Mouse (Mus musculus) liver, embryonic 15.5 days (tissue): ENCODE measurements at regions not wholly inside any gene's neighbourhood (a gene's known extent, or its start where the extent isn't known, plus 50 kb on each side); places are given as distances from the start of the nearest gene placed in this dataset.

Source experiments
- ATAC-seq: fragments of 200-750 bp; cut with Nextera tagmentation; 2 replicates; pipeline ENCODE4 v1.8.0; 2017; ENCODE audit warnings: moderate number of reproducible peaks, mild to moderate bottlenecking, moderate library complexity; ENCODE audit not compliant: insufficient read depth
- H3K27ac ChIP-seq: fragments of 300-500 bp; sonication (generic); replicated peaks from 2 replicates; pipeline ENCODE4 v1.5.1; 2015; ENCODE audit warnings: mild to moderate bottlenecking, inconsistent platforms
- H3K27me3 ChIP-seq: fragments of 300-500 bp; sonication (generic); 2 replicates; pipeline ENCODE4 v1.6.1; 2015; ENCODE audit warnings: mild to moderate bottlenecking, inconsistent platforms
- H3K36me3 ChIP-seq: fragments of 300-500 bp; sonication (generic); replicated peaks from 2 replicates; pipeline ENCODE4 v1.6.1; 2015; ENCODE audit warnings: moderate library complexity, mild to moderate bottlenecking, inconsistent platforms
- H3K4me1 ChIP-seq: fragments of 300-500 bp; sonication (generic); replicated peaks from 2 replicates; pipeline ENCODE4 v1.6.1; 2015; ENCODE audit warnings: inconsistent platforms
- H3K4me2 ChIP-seq: fragments of 300-500 bp; sonication (generic); 2 replicates; pipeline ENCODE4 v1.6.1; 2015; ENCODE audit warnings: moderate library complexity, mild to moderate bottlenecking, inconsistent platforms
- H3K4me3 ChIP-seq: fragments of 300-500 bp; sonication (generic); replicated peaks from 2 replicates; pipeline ENCODE4 v1.5.1; 2015; ENCODE audit warnings: mild to moderate bottlenecking, inconsistent platforms
- H3K9ac ChIP-seq: fragments of 300-500 bp; sonication (generic); 2 replicates; pipeline ENCODE4 v1.6.1; 2015; ENCODE audit warnings: moderate library complexity, mild to moderate bottlenecking, inconsistent platforms
- H3K9me3 ChIP-seq: fragments of 300-500 bp; sonication (generic); replicated peaks from 2 replicates; pipeline ENCODE4 v1.6.1; 2016; ENCODE audit warnings: inconsistent platforms
- WGBS: fragments of 180-500 bp; shearing (Covaris S2); methylation state at CpG from one replicate; pipeline ENCODE4 v1.1.7; 2015; ENCODE audit warnings: mixed read lengths; ENCODE audit not compliant: insufficient replicate concordance; 5-methylcytosine and 5-hydroxymethylcytosine counted together

DNA sequence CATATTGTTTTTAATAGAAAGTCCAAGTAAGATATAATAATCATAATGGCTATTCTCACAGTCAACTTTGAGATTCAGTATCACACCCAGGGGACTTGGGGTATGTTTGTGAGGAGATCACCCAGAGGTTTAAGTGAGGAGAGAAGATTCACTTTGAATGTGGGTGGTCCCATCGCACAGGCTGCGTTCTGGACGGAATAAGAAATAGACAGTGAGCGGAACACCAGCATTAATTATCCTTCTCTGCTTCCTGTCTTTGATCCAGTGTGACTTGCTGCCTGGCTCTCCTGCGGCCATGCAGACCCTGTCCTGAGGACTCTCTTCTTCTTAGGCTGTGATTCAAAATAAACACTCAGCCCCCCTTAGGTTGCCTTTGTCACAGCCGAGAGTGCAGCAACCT lies 60.6 kb upstream of the Kras start:
- H3K4me3 ChIP-seq: no peak overlapping the region
- no peaks in the 10 kb centered on the region for H3K27me3 ChIP-seq
- no peak overlapping the region for H3K9ac ChIP-seq
- H3K36me3 ChIP-seq: no peaks in the 10 kb centered on the region
- H3K27ac ChIP-seq: no peak overlapping the region
- peaks cover 6% of the 10 kb centered on the region; the same call in 1 of the 2 replicates for H3K4me1 ChIP-seq
- no peak overlapping the region for H3K4me2 ChIP-seq
- H3K9me3 ChIP-seq: no peaks in the 10 kb centered on the region
- 65% methylated on average over 6 of the region's 6 CpGs for WGBS
- no peak for ATAC-seq

DNA sequence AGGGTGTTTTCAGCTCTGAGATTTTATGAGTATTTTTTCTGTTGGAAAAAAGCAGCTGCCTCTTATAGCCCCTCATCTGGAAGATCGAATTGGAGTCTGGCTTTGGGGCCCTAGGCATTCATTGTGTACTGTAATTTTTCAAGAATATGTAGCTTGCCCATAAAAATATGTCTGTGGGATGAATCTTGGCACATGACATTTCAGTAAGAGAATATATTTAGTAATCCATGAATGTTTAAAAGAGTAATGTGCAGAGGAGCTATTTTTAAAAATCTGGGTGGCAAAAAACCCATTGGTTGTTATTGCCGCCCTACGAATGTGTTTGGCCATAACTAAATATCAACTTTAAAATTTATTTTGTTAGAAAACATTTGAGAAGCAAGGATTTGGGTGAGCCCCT lies 59.0 kb upstream of the Kras start:
- H3K27me3 ChIP-seq: no peaks in the 10 kb centered on the region
- no peaks in the 10 kb centered on the region for H3K36me3 ChIP-seq
- no peak for ATAC-seq
- H3K4me1 ChIP-seq: peaks cover 10% of the 10 kb centered on the region
- WGBS: 67% methylated on average over 3 of the region's 3 CpGs
- no peak overlapping the region for H3K4me2 ChIP-seq
- no peak overlapping the region for H3K9ac ChIP-seq
- H3K4me3 ChIP-seq: no peak overlapping the region
- no peak overlapping the region for H3K27ac ChIP-seq
- no peaks in the 10 kb centered on the region for H3K9me3 ChIP-seq

DNA sequence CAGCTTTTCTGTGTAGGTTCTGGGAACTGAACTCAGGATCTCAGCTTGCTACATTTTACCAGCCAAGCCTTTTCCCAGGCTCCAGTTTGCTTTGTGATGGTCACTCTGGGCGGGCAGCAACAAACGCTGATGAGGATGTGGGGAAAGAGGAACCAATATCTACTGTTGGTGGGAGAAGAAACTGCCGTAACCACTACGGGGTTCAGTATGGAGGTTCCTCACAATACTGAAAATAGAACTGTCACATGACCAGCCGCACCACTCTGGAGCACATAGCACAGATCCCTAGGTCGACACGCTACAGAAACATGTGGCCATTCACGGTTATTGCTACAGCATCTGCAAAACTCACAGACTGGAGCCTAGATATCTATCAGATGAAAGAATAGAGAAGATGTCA lies 57.2 kb upstream of the Kras start:
- Histone ChIP-seq H3K9me3 (no peaks in the 10 kb centered on the region), H3K36me3 (no peaks in the 10 kb centered on the region), H3K4me3 (no peak overlapping the region), H3K4me1 (peaks cover 28% of the 10 kb centered on the region), H3K27ac (peak overlapping the region; percentile 60), H3K27me3 (no peaks in the 10 kb centered on the region; the same call in 1 of the 2 replicates), H3K4me2 (peak overlapping the region; percentile 25; the same call in 1 of the 2 replicates), H3K9ac (no peak overlapping the region)
- ATAC-seq: peak; percentile 33
- WGBS: 35% methylated on average over 8 of the region's 8 CpGs

DNA sequence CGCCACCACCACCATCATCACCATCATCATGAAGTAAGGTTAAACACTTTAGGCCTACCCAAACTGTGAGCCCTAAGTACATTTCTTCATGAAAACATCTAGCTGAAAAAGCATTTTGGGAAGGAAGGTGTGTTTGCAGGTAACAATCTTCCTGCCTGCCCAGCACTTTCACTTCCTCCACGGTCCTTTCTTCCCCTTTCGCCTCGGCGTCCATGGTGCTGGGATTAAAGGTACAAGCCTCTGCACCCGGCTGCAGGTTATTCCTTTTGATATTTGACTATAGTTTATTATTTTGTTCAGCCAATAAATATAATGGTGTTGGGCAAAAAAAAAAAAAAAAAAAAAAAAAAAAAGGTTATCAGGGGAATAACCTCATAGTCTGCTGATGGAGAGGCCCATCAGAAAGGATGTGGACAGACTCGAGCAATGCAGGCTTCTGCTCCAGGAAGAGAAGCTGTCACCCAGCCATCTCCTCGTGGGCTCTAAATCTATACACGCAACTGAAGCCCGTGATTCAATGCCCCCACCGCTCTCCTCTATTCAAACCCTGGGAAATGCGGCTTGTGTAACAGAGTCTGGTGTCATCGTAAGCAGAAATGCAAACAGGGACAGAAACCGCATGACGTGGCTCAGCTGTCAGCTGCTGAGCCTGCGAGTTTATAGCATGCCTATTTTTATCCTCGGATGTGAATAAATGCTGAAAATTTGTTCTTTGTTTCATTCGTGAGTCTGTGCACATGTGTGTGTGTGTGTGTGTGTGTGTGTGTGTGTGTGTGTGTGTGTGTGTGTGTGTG lies 56.5 kb upstream of the Kras start:
- H3K4me2 ChIP-seq: peak overlapping the region; percentile 25
- H3K4me1 ChIP-seq: peaks cover 28% of the 10 kb centered on the region
- H3K4me3 ChIP-seq: no peak overlapping the region
- no peaks in the 10 kb centered on the region; the same call in 1 of the 2 replicates for H3K27me3 ChIP-seq
- 0 out of 2 replicates have a peak, but pooled peaks have one; percentile 27 for ATAC-seq
- no peaks in the 10 kb centered on the region for H3K9me3 ChIP-seq
- no peak overlapping the region for H3K9ac ChIP-seq
- H3K27ac ChIP-seq: peak overlapping the region; percentile 60
- whole genome bisulfite sequencing: 28% methylated on average over 18 of the region's 18 CpGs
- H3K36me3 ChIP-seq: no peaks in the 10 kb centered on the region

DNA sequence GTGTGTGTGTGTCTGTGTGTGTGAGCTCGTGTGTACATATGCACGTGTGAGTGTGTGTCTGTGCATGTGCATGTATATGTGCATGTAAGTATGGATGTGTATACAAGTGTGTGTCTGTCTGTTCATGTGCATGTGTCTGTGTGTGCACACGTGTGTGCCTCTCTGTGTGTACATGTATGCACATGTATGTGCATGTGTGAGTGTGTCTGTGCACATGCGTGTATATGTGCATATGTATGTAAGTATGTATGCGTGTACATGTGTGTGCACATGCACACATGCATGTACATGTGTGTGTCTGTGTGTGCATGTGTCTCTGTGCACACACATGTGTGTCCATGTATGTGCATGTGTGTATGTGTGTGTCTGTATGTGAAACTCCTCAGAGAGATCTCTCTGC lies 55.6 kb upstream of the Kras start:
- ATAC-seq: no peak
- H3K9me3 ChIP-seq: no peaks in the 10 kb centered on the region
- no peaks in the 10 kb centered on the region for H3K36me3 ChIP-seq
- no peak overlapping the region for H3K4me2 ChIP-seq
- no peak overlapping the region for H3K9ac ChIP-seq
- H3K27me3 ChIP-seq: no peaks in the 10 kb centered on the region; the same call in 1 of the 2 replicates
- H3K4me3 ChIP-seq: no peak overlapping the region
- peaks cover 28% of the 10 kb centered on the region for H3K4me1 ChIP-seq
- WGBS: 82% methylated on average over 5 of the region's 5 CpGs
- H3K27ac ChIP-seq: no peak overlapping the region

DNA sequence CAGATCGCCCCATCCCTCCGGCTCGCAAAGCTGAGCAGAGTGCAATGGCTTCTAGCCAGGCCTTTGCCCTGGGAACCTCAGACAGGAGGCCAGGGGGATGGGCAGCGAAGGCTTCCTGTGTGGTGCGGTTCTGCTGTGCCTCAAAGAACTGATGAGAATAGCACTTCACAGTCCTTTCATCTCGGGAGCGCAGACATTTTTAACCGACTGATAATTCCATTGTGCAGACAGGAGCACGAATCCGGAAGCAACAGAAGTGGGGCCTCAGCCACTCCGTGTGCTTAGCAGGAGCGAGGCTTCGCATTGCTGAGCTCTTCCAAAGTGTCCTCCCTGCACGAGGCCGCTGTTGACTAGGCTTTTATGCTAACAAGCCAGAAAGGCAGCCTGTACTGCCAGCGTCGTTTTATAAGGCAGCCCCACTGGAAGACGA lies 53.6 kb upstream of the Kras start:
- Histone ChIP-seq H3K27me3 (no peaks in the 10 kb centered on the region; the same call in 1 of the 2 replicates), H3K9ac (peak overlapping the region; percentile 30), H3K4me1 (peaks cover 28% of the 10 kb centered on the region), H3K4me2 (peak overlapping the region; percentile 66), H3K27ac (peak overlapping the region; percentile 65), H3K36me3 (no peaks in the 10 kb centered on the region), H3K4me3 (peak overlapping the region; percentile 48), H3K9me3 (no peaks in the 10 kb centered on the region)
- peak; percentile 49; the same call in 1 of the 2 replicates for ATAC-seq
- WGBS: 3% methylated on average over 18 of the region's 18 CpGs

DNA sequence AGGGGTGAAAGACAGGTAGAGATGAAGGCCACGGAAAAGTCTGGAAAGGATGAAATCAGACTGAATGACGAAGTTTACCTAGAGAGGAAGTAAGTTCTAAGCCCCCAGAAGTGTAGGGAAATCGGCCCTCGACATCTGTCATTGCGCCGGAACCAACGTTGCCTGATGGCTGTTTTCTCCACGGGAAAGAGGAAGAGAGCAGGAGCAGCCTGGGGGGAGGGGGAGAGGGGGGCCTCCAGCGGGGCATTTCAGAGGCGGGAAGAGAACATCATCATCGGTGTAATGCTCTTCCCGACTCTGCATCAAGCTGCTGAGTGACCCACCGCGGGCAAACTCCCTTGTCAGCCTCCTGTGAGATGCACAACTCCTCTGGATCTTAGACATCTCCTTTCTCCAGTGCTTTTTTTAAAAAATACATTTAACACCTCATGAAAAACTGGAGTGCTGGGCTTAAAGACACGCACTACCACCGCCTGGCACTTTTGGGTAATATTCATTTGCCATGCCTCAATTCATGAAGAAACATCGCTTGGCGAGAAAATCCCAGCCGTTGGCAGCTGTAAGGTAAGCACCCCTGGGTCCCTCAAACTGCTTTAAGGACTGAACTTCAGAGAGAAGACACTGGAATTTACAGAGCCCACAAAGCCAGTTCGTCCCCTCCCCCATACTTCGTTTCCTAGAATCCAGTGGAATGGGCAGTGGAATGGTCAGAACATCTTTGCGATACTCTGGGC lies 53.0 kb upstream of the Kras start:
- WGBS: 12% methylated on average over 22 of the region's 22 CpGs
- ATAC-seq: no peak
- peak overlapping the region; percentile 66 for H3K4me2 ChIP-seq
- H3K9me3 ChIP-seq: no peaks in the 10 kb centered on the region
- H3K9ac ChIP-seq: peak overlapping the region; percentile 30
- H3K27me3 ChIP-seq: no peaks in the 10 kb centered on the region; the same call in 1 of the 2 replicates
- no peaks in the 10 kb centered on the region for H3K36me3 ChIP-seq
- H3K4me3 ChIP-seq: peak overlapping the region; percentile 48
- peak overlapping the region; percentile 65 for H3K27ac ChIP-seq
- peaks cover 28% of the 10 kb centered on the region for H3K4me1 ChIP-seq

DNA sequence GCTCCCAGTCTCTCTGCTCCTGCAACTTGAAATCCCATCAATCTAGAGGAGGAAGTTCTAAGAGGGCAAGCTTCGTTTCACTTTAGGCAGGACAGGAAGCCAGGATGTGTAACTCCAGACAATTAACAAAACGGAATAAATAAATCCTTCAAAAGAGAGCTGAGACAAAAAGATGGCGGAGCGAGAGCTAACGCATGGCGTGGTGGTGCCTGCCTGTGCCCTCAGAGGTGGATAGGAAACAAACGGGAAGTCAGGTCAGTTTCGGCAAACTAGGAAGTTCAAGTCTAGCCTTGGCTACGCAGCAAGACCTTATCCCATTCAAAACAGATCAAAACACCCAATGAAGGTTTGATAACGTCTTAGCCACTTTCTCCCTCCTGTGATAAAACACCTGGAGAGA lies 52.1 kb upstream of the Kras start:
- Histone ChIP-seq H3K4me1 (peaks cover 29% of the 10 kb centered on the region), H3K27me3 (no peaks in the 10 kb centered on the region; the same call in 1 of the 2 replicates), H3K36me3 (no peaks in the 10 kb centered on the region), H3K4me2 (peak overlapping the region; percentile 66), H3K27ac (no peak overlapping the region), H3K4me3 (no peak overlapping the region), H3K9ac (no peak overlapping the region), H3K9me3 (no peaks in the 10 kb centered on the region)
- 65% methylated on average over 10 of the region's 10 CpGs for WGBS
- no peak for ATAC-seq

DNA sequence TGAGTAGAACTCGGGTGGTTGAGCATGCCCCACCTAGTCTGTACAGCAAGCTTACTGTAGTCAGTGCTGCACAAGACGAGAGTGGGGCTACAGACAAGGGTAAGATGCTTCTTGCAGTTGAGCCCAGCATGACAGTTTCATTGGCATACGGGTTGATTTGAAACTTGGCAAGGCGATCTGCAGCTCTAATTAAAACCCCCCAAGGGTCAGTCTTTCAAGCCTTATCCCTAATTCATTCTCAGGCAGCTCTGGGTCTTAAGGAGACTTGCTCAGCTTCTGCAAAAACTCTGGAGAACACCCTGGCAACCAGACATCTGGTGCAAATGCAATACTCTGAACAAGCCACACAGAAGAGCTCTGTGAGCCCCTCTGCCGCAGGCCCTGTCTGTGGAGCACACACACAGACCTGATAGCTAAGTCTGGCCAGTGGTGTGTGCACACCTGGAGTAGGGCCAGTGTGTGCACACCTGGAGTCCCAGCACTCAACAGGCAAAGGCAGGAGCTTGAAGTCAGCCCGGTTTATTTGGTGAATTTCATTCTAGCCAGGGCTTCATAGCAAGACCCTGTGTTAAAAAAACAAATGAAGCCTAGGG lies 50.3 kb upstream of the Kras start:
- Histone ChIP-seq H3K4me2 (no peak overlapping the region), H3K9me3 (no peaks in the 10 kb centered on the region), H3K4me3 (no peak overlapping the region), H3K9ac (no peak overlapping the region), H3K36me3 (no peaks in the 10 kb centered on the region), H3K4me1 (peaks cover 29% of the 10 kb centered on the region), H3K27ac (no peak overlapping the region), H3K27me3 (no peaks in the 10 kb centered on the region; the same call in 1 of the 2 replicates)
- ATAC-seq: no peak
- WGBS: 46% methylated on average over 6 of the region's 6 CpGs
